Mouse (Mus musculus): ENCODE measurements around the gene Csf2rb.
"Not testable (repeated sequence)": the region's sequence is repeated elsewhere in the genome, so short reads cannot be mapped to it uniquely, and the experiment has no call there.

The Csf2rb gene

GRCm38 (mm10) chr15:78325671-78326339 is at the start of gene Csf2rb:
Csf2rb (plus strand) TSS chr15:78325752.
- in situ Hi-C loops (cut with MboI, MseI): no loop called here

- in situ Hi-C loops (cut with MboI, MseI): no loop called here
Observed at GRCm38 (mm10) chr15:78278308-78278707, 47.2 kb upstream of the Csf2rb start.

GRCm38 (mm10) chr15:78287941-78288340 is 37.6 kb upstream of the Csf2rb start:
- in situ Hi-C loops (cut with MboI, MseI): no loop called here

GRCm38 (mm10) chr15:78289775-78290174 is 35.8 kb upstream of the Csf2rb start:
- in situ Hi-C loops (cut with MboI, MseI): not testable (repeated sequence)

- in situ Hi-C loops (cut with MboI, MseI): not testable (repeated sequence)
Observed at GRCm38 (mm10) chr15:78293228-78293627, 32.3 kb upstream of the Csf2rb start.

- in situ Hi-C loops (cut with MboI, MseI): no loop called here
Observed at GRCm38 (mm10) chr15:78293716-78294115, 31.8 kb upstream of the Csf2rb start.

- in situ Hi-C loops (cut with MboI, MseI): no loop called here
Observed at GRCm38 (mm10) chr15:78298558-78298957, 27.0 kb upstream of the Csf2rb start.

- in situ Hi-C loops (cut with MboI, MseI): no loop called here
Observed at GRCm38 (mm10) chr15:78299641-78300040, 25.9 kb upstream of the Csf2rb start.

GRCm38 (mm10) chr15:78300773-78301172 is 24.8 kb upstream of the Csf2rb start:
- in situ Hi-C loops (cut with MboI, MseI): no loop called here

GRCm38 (mm10) chr15:78302718-78303117 is 22.8 kb upstream of the Csf2rb start:
- in situ Hi-C loops (cut with MboI, MseI): no loop called here

GRCm38 (mm10) chr15:78303665-78304233 is 21.8 kb upstream of the Csf2rb start:
- in situ Hi-C loops (cut with MboI, MseI): no loop called here

- in situ Hi-C loops (cut with MboI, MseI): no loop called here
Observed at GRCm38 (mm10) chr15:78305341-78305933, 20.1 kb upstream of the Csf2rb start, which contains the start of gene Csf2rb2. Csf2rb2 (minus strand) TSS chr15:78305721.

GRCm38 (mm10) chr15:78309865-78310264 is 15.7 kb upstream of the Csf2rb start:
- in situ Hi-C loops (cut with MboI, MseI): no loop called here

- in situ Hi-C loops (cut with MboI, MseI): no loop called here
Observed at GRCm38 (mm10) chr15:78310971-78311370, 14.6 kb upstream of the Csf2rb start.

- in situ Hi-C loops (cut with MboI, MseI): not testable (repeated sequence)
Observed at GRCm38 (mm10) chr15:78312421-78313233, 12.9 kb upstream of the Csf2rb start.

GRCm38 (mm10) chr15:78313659-78314058 is 11.9 kb upstream of the Csf2rb start:
- in situ Hi-C loops (cut with MboI, MseI): not testable (repeated sequence)

- in situ Hi-C loops (cut with MboI, MseI): not testable (repeated sequence)
Observed at GRCm38 (mm10) chr15:78318338-78319171, 7.0 kb upstream of the Csf2rb start.

- in situ Hi-C loops (cut with MboI, MseI): no loop called here
Observed at GRCm38 (mm10) chr15:78320825-78321496, 4.6 kb upstream of the Csf2rb start.

GRCm38 (mm10) chr15:78323366-78323765 is 2.2 kb upstream of the Csf2rb start:
- in situ Hi-C loops (cut with MboI, MseI): no loop called here

GRCm38 (mm10) chr15:78324294-78324693 is 1.3 kb upstream of the Csf2rb start:
- in situ Hi-C loops (cut with MboI, MseI): no loop called here

GRCm38 (mm10) chr15:78326747-78327146 is 1.2 kb downstream of the Csf2rb start:
- in situ Hi-C loops (cut with MboI, MseI): no loop called here
